Mouse (Mus musculus) T-helper 1 cell (primary cell): ENCODE data around the gene Dmrta2.

ENCODE experiments used
- in situ Hi-C: fragments of 300-600 bp; cut with MboI, MseI; formaldehyde crosslinking; loops from one replicate; pipeline ENCODE4 v1.15.1; 2025; ENCODE audit warnings: high pct_unique_total_duplicates

Dmrta2 gene

GRCm38 (mm10) chr4:109979461-109980320 is 1.8 kb downstream of the Dmrta2 start:
- in situ Hi-C loops = no loop called here

- in situ Hi-C loops = no loop called here
Measured at GRCm38 (mm10) chr4:109980321-109981082, 2.6 kb downstream of the Dmrta2 start.

- in situ Hi-C loops = no loop called here
Measured at GRCm38 (mm10) chr4:109981083-109981870, 3.4 kb downstream of the Dmrta2 start.

GRCm38 (mm10) chr4:109981871-109982680 is 4.2 kb downstream of the Dmrta2 start:
- in situ Hi-C loops = no loop called here

GRCm38 (mm10) chr4:109982681-109983265 is 4.9 kb downstream of the Dmrta2 start:
- in situ Hi-C loops = no loop called here

- in situ Hi-C loops = no loop called here
Measured at GRCm38 (mm10) chr4:109983281-109984001, 5.6 kb downstream of the Dmrta2 start.

- in situ Hi-C loops = no loop called here
Measured at GRCm38 (mm10) chr4:109984011-109984411, 6.2 kb downstream of the Dmrta2 start.

- in situ Hi-C loops = no loop called here
Measured at GRCm38 (mm10) chr4:109984496-109985423, 6.9 kb downstream of the Dmrta2 start.

GRCm38 (mm10) chr4:109985424-109986172 is 7.7 kb downstream of the Dmrta2 start:
- in situ Hi-C loops = no loop called here

GRCm38 (mm10) chr4:109986301-109986700 is 8.4 kb downstream of the Dmrta2 start:
- in situ Hi-C loops = no loop called here

GRCm38 (mm10) chr4:109986748-109987355 is 9.0 kb downstream of the Dmrta2 start:
- in situ Hi-C loops = no loop called here

GRCm38 (mm10) chr4:109987560-109988362 is 9.9 kb downstream of the Dmrta2 start:
- in situ Hi-C loops = no loop called here

- in situ Hi-C loops = no loop called here
Measured at GRCm38 (mm10) chr4:109988411-109988810, 10.6 kb downstream of the Dmrta2 start.

GRCm38 (mm10) chr4:109989213-109989612 is 11.4 kb downstream of the Dmrta2 start:
- in situ Hi-C loops = no loop called here

GRCm38 (mm10) chr4:110006044-110006443 is 28.2 kb downstream of the Dmrta2 start:
- in situ Hi-C loops = loop anchor here (25.0 kb wide), 1 partner anchor 519 kb away; the partner anchor contains the start of gene Rnf11

- in situ Hi-C loops = loop anchor here (5.0 to 25.0 kb wide), 3 partner anchors 64 to 532 kb away; partner anchors contain the start of gene Rnf11
Measured at GRCm38 (mm10) chr4:110019145-110019544, 41.3 kb downstream of the Dmrta2 start.

GRCm38 (mm10) chr4:110020255-110020654 is 42.4 kb downstream of the Dmrta2 start:
- in situ Hi-C loops = loop anchor here (25.0 kb wide), 1 partner anchor 533 kb away; the partner anchor contains the start of gene Rnf11
